Mouse (Mus musculus): Measurements from ENCODE around the gene Tbc1d1.

The Tbc1d1 gene

DNA sequence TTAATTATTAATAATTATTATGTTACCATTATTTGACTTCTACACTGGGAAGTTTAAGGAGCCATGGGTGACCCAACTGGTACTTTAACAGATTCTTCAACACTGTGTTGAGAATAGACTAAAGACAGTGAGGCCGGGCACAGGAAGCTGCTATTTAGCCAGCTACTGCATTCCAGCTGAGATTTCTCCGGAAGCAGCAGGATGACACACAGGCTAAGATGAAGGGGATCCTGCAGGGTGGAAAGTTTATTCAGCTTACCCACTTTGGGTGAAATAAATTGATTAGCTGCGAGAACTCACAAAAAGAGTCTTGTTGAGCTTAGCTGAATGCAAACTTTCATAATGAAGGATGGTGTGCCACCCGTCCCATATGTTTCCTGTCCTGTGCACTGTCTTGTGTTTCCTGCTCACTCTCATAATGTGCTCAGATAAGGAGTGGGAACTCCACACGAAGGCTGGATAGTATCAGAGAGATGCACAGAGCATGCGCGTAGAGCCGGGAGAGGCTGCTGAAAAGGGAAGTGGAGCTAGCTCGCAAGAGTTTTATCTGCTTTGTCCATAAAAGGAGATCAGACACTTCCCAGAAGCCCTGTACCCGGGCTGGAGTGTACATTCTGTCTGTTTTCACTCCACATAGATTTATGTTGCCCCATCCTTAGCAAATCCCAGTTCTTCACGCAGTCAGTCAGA, at the start of gene Tbc1d1:
Tbc1d1 (plus strand) TSS at position 445 of the 690 bp plus-strand sequence.
- DNase-seq (ENCODE audit: low spot score): peak; percentile 70

DNA sequence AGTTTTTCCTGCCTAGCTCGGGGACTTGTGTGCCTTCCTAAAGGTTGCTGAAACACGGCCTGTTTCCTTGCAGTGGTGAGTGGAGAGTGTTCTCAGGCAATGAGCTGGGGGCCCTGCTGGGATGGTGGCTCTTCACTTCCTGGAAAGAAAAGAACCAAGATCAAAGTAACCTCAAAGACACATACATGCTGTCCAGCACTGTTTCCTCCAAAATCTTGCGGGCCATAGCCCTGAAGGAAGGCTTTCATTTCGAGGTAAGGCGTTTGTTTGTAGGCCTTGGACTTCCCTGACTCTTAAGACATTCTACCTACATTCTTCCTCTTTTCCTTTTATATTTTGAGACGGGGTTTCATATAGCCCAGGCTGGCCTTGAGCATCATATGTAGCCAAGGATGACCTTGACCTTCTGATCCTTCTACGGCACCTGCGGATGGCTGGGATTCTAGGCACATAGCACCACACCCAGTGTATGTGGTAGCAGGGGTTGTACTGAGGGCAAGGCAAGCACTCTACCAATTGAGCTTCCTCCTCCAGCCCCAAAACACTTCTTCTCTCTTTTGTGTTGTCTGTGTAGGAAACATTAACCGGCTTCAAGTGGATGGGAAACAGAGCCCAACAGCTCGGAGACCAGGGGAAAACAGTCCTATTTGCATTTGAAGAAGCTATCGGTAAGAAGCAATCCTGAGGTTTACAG, 48.4 kb upstream of the Tbc1d1 start:
- no peak for DNase-seq (ENCODE audit: low spot score)

DNA sequence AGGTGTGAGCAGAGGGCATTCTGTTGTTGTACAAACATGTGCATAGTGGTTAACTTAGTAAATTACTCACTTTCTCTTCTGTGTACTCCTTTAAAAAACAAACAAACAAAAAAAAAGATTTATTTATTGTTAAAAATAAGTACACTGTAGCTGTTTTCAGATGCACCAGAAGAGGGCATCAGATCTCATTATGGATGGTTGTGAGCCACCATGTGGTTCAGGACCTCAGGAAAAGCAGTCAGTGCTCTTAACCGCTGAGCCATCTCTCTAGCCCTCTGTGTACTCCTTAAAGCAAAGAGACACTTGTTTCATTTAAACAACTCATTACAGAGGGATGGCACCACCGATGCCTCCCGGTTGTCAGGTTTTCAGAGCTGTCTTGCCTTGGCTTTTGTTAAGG, 46.9 kb upstream of the Tbc1d1 start:
- peak; percentile 28 for DNase-seq (ENCODE audit: low spot score)

DNA sequence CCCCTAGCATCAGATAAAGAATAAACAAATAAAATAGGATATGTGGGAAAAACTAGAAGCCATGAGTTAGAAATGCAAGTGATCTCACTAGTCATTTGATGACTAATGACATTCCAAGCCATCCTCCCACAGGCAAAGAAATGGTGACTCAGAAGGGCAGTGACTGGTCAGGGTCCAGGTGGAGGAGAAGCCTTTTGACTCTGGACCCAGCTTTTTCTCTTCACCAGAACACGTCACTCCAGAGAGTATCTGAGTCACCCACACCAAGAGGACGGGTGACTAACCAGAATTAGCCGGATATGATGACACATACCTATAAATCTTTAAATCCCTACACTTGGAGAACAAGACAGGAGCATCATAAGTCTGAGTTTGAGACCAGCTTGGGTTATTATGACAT, 43.7 kb upstream of the Tbc1d1 start:
- DNase-seq (ENCODE audit: low spot score): no peak

DNA sequence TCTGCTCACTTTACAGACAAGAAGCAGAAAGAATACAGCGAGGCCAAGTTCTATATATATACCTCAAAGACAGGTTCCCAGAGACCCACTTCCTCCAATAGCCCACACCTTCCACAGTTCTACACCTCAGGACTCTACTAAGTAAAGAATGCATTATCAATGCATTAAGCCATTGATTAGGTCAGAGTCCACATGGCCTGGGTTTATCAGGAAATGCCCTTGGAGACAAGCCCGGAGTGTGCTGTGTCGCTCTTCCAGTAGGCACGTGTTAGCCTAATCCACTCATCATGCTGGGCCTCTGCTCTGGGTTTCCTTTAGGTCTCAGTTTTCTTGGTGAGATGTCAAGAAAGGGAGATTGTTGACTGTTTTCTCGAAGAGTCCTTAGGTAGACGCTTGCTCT, 41.9 kb upstream of the Tbc1d1 start:
- no peak for DNase-seq (ENCODE audit: low spot score)

DNA sequence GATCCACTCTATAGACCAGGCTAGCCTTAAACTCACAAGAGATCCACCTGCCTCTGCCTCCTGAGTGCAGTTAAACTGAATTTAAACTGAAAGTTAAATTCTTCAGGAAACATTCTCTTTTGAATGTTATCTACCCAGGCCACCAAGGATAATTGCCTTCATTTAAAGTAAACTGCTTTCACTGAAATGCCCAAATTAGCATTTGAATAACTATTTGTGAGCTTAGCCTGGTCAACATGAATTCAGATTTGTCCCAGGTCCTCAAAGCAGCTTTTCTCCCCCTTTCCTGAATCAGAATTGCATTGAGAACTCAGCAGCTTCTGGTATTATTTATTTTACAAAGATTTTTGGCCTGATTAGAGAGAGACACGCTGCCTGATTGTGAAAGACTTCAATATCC, 38.9 kb upstream of the Tbc1d1 start:
- no peak for DNase-seq (ENCODE audit: low spot score)

DNA sequence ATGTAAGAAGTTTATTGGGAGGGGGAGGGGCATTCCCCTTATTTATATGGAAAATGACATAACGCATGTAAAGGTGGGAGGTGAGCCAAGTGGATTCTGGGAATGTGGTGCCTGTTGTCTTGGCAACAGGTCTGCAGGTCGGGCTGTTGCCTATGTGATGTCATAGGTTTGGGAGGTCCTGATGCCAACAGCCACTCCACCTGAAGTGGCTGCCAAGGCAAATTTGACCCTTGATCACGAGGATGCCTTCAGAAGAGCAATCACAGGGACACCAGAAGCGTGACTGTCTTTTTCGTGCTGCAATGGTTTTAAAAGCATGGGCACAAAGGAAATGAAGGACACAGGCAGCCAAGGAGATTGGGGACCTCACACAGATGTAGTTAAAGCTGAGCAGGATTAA, 30.3 kb upstream of the Tbc1d1 start:
- DNase-seq (ENCODE audit: low spot score): no peak

DNA sequence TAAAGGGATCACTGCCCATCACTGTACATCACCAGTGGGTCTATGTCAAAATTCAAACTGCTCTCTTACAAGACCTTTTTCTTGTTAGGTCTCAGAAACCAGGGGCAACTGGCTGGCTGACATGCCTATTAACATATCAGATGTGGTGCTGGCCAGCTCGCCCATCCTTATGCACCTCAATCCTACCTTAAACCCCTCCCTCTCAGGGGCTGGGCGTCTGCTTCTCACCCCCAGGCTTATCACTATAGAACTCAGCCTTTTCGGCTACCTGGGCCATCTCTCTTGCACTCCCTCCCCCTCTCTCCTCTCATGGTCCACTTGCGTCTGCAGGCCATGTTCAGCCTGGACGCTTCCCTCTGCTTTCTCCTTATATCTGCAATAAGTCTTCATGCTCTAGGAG, 24.6 kb upstream of the Tbc1d1 start:
- no peak for DNase-seq (ENCODE audit: low spot score)

DNA sequence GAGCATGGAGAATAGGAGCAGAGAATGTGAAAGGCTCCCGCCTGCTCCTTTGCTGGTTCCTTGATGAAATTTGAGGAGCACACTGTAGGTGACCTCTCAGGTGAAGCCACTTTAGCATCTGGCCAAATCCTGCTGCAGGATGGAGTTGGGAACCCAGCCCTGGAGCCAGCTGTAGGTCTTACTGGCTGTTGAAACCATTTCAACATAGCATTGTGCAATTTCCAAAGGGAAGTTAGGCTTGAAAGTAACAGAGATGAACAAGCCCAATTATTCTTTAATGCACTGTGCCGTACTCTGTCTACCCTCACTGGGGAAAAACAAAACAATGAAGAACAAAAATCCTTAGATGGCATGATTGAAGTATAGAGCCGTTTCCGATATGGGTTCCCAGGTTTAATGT, 22.2 kb upstream of the Tbc1d1 start:
- no peak for DNase-seq (ENCODE audit: low spot score)

DNA sequence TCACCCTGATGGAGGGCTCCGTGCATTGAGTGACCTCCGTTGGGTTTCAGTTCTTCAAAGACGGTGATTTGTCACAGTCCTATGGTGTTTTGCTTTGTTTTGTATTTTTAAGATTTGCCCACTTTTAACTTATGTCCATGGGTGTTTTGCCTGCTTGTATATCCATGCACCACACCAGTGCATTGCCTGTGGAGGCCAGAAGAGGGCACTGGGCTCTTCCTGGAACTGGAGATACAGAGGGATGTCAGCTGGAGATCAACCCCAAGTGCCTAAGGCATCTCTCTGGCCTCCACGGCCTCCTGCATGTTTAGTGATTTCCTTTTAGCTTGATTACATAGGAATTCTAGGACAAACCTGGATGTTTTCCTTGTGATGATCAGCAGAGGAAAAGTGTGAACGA, 19.8 kb upstream of the Tbc1d1 start:
- DNase-seq (ENCODE audit: low spot score): peak; percentile 35

DNA sequence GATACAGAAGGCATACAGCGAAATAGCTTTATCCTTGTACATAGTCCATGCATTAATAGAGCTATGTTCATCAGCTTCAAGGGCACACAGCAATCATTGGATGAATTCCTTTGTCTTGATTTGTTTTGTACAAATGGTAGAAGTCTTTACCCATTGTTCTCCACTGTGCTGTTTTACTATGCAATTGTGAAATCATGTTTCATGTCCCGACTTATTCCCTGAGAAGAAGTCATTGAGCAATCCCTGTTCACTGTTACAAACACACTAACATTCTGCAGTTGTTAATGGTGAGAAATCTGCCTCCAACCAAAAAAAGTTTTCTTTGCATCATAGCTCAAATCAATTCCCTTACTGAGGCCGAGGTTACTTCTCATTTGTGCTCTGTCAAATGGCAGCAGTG, 15.9 kb upstream of the Tbc1d1 start:
- no peak for DNase-seq (ENCODE audit: low spot score)

DNA sequence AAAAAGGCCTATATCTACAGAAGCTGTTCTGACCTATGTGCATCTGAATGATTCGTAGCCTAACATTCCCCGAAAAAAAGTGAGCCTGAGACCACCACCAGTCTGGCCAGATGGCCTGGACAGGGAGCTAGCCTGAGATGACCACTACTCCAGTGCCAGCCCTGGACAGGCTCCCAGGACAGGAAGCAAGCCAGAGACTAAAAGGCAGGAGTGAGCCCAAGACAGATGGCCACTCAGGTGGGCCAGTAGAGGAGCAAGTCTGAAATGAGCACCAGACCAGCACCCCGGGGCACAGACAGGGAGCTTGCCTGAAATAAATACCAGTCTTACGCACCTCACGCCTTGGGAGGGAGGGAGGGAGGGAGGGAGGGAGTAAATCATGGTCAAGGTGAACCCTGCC, 11.8 kb upstream of the Tbc1d1 start:
- no peak for DNase-seq (ENCODE audit: low spot score)

DNA sequence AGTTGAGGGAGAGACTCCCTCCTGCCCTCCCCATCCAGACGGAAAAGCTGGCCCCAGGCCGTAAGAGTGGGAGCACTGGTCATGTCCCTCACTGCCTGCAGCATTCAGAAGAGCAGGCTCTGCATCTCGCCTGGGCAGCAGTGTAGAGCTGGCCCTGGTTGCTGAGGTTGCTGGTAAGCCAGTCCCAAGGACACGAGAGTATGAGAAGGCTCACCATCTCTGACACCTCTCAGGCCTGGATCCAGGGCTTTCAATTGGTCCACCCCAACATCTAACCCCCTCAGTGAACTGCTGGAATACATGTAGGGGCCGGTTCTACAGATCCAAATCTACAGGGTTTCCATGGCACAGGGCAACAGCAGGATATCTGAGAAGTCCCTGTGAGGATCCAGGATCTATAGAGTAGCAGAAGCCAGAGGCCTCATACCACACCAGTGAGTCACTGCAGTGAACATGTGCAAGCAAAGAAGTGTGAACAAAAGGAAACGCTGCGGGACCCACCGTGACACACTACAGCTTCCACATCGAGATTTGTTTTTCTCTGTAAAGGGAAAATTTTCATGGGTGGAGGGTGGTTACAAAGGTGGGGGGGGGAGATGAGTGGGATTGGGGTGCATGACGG, 9.6 kb upstream of the Tbc1d1 start:
- no peak for DNase-seq (ENCODE audit: low spot score)

DNA sequence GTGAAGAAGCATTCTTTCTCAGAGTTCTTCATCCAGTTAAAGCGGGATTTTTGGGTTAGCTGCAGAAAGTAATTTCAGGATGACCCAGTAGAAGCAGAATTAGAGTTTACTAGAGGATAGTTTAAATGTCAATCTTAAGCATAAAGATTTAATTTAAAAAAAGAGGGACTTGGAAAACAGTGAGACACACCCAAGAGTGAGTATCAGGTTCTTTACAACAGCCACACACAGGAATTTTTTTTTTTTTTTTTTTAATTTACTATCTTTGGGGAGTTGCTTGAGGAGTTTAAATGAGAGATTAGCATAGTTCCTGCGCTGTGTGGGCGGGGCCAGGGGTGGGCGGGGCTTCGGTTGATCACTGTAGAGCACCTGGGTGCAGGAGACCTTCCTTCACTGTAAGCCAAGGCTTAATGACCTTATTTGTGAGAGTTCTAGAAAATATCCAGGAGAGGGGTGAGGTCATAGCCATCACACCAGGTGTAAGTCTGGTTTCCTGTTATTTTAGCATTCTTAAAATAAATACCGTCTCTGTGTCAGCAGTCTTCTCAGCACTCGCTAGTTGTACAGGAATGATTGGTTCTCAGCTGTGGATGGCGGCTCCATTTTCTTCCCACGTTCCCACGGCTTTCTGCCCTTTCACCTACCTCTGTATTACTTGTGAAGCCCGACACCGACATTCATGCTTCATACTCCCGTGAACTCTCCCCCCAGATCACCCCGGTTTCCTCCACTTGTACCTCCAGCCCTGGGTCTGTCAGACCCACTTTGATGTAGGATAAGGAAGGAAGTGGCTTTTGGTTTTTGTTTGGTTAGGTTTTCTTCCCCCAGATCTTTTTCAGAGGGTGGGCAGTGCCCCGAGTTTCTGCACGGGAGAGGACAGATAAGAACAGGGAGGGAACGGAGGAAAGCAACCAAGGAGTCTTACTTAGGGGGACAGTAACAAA, 6.6 kb upstream of the Tbc1d1 start:
- no peak for DNase-seq (ENCODE audit: low spot score)

DNA sequence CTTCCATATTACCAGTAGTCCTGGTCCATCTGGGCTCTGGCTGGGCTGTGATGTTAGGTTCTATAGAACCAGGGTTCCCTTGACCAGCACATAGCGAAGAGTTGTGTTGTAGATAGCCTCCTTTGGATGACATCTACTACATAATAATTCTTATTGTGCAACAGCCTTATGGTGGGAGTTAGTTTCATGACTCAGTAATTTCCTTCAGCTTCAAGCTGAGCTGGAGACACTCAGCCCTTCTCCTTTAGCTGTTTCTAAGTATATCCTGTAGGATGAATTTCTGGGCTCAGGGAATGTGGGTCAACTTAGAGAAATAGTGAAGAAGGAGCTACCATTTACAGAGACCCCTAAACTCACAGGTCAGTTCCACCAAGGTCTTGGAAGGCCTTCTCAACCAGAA, 2.8 kb upstream of the Tbc1d1 start:
- no peak for DNase-seq (ENCODE audit: low spot score)

DNA sequence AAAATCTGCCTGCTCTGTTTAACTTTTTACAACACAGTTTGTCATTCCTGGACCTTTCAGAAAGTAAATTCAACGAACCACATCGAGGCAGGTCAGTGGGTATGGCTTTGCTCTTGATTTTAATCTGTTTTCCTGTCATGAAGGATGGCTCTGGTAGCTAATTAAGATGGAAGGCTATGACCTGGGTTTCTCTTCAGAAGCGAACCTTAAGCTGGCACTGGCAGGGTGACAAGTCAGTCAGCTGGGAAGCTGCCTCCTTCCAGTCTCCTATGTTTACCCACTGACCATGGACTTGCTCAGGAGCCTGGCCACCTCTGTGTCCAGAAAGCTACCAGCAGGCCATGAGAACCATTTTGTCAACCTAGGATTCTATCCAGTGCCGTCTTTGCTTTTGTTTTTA, 474 bp downstream of the Tbc1d1 start:
- DNase-seq (ENCODE audit: low spot score): peak; percentile 17

DNA sequence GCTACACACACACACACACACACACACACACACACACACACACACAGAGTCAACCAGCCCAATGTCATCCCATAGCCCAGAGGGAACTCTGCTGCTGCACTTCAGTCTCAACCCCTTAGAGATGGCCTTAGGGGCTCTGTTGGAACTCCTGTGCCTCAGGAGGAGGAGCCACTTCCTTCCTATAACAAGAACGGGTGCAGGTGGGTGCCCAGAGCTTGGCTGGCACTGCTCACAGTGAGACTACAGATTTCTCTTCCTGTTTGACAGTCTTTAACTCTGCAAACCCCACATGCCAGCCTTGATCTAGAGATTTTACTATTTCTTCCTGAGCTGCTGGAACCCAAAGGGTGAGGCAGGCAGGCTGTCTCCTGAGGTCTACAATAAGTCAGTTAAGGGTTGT, 1.8 kb downstream of the Tbc1d1 start:
- DNase-seq (ENCODE audit: low spot score): no peak

DNA sequence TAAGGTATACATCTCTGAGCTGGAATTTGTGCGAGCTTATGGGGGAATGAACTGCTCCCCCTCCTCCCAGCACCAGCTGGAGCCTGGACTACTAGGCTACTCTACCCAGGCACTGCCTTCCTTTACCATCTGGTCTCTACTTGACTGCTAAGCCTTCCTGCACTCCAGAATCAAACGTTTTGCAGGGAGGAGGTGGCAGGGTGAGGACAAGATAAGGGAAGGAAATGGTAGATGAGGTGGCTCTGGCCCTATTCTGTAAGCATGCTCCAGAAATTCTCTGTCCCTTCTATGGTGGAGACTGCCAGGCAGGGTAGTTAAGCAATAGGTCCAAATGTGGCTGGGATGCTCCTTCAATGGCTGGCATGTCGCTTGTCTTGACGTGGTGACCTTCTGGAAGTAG, 2.4 kb downstream of the Tbc1d1 start:
- no peak for DNase-seq (ENCODE audit: low spot score)

DNA sequence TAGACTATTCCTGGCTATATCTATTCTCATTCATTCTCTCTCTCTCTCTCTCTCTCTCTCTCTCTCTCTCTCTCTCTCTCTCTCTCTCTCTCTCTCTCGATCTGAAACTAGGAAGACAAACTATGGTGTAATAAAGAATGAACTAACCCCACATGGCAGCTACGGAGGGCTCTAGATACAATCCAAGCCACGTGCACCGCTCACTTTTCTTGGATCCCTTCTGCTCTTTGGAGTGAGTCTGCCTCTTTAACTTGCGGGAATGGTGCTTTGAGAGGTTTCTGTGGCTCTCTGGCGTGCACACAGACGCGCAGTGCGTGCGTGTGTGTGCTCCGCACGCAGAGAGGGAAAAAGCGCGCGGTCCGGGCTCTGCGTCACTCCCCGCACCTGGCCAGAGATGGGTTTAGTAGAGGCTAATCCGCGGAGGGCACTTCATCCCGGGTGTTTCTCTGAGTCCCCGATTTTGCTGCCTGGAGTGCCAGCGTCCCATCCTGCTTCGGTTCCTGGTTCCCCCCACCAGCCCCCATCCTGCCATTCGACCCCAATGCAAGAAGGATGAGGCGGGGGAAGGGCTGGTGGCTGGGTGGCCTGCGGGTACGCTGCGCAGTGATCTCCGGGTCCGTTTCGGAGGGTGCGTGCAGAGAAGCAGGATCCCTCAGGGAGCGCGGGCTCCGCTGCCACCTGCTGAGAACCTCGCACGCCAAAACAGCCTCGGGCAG, 3.1 kb downstream of the Tbc1d1 start:
- DNase-seq (ENCODE audit: low spot score): peak; percentile 28

DNA sequence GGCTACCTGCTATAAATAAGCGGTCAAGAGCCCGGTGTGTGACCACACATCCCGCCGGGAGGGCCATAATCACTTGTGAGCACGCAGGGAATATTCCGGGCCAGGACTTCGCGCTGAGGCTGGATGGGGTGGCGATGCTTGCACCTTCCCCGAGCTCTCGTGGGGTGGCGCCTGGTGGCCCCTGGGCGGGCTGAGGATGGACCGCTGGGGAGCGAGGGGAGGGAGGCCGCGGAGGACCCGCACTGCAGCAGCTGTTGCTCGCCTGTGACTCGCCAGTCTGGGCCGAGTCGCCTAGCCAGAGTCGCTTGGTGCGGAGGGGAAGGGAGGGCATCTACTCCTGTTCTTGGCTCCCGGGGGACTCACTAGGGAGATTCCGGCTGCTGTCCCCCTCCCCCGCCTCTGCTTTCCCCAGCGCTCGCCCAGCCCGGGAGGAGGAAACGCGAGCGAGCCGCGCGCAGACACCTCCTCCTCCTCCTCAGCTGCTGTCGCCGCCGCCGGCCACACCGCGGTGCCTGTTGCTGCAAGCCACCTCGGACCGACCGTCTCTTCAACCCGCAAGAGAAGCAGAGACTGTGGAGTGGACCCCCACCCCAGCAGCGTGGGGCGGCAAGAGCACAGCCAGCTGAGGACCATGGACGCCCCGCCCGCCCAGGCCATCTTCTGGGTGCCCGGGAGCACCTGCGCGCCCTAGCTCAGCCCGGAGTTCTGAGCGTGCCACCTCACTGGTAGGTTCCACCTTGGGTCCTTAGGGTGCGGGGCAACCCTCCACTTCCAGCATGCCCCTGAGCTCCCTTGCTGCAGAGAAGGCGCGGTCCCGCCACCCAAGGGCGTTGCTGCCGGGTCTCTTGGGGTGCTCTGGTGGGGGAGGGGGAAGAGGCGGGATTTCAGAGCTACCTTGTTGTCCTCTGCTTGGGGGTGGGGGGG, 3.9 kb downstream of the Tbc1d1 start:
- peak; percentile 71 for DNase-seq (ENCODE audit: low spot score)
